Mouse (Mus musculus) lung, adult 2 months (tissue): Measurements from ENCODE around the gene Hspa5.

Experiments used
- CTCF ChIP-seq: fragments of 200-500 bp; IDR thresholded peaks from 2 replicates; pipeline ENCODE4 v1.5.1; 2011; ENCODE audit warnings: mild to moderate bottlenecking, low read length, control low read depth; ENCODE audit not compliant: insufficient read depth
- POLR2A ChIP-seq: fragments of 200-500 bp; IDR thresholded peaks from 2 replicates; pipeline ENCODE4 v1.6.1; 2011; ENCODE audit warnings: low read depth, mild to moderate bottlenecking, control low read depth, low read length, borderline replicate concordance; ENCODE audit errors: extremely low read depth

DNA sequence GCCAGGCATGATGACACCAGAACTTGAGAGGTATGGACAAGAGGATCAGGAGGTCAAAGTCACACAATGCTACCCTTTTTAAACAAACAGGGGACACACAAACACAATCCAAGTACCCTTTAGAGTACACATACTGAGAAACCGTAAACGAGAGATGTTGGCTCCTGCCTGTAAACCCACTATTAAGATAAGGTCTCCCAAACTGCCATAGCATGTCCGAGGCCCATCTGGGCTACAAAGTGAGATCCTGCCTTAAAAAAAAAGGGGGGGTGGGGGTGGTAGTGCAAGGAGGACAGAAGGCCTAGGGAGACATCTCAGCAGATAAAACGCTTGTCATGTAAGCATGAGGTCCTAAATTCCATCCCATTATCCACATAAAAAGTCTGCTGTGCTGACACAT, 23.3 kb upstream of the Hspa5 start:
- TF ChIP-seq POLR2A (no peak), CTCF (no peak)
